Mouse (Mus musculus): ENCODE data around the gene Chodl.

DNA sequence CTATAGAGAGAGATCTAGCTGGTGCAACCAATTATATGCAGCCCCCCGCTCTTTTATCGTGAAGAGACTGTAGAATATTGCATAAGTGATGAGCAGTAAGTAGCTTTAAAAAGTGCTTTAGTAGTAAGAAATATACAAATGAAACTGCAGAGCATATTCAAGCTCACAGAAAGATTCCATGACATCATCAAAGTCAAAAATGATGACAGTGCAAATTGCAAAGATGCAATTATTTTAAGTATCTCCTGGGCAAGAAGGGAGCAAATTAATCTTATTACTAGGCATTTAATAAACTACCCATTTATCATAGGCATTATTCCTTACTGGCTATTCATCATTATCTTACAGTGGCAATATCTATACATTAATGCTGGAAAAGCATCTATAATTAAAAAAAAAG is 3.5 kb downstream of the Chodl start:
- TF ChIP-seq CTCF (IDR thresholded peaks at IDR 0.05; ENCODE audit: insufficient read depth, low read length) (no peak), POLR2A (IDR thresholded peaks at IDR 0.05; ENCODE audit: borderline replicate concordance, extremely low read depth, low read depth, low read length) (no peak)

Data from lung, adult 2 months (tissue).